ENCODE assay signal across 8 mouse cellular contexts in the genomic region with DNA sequence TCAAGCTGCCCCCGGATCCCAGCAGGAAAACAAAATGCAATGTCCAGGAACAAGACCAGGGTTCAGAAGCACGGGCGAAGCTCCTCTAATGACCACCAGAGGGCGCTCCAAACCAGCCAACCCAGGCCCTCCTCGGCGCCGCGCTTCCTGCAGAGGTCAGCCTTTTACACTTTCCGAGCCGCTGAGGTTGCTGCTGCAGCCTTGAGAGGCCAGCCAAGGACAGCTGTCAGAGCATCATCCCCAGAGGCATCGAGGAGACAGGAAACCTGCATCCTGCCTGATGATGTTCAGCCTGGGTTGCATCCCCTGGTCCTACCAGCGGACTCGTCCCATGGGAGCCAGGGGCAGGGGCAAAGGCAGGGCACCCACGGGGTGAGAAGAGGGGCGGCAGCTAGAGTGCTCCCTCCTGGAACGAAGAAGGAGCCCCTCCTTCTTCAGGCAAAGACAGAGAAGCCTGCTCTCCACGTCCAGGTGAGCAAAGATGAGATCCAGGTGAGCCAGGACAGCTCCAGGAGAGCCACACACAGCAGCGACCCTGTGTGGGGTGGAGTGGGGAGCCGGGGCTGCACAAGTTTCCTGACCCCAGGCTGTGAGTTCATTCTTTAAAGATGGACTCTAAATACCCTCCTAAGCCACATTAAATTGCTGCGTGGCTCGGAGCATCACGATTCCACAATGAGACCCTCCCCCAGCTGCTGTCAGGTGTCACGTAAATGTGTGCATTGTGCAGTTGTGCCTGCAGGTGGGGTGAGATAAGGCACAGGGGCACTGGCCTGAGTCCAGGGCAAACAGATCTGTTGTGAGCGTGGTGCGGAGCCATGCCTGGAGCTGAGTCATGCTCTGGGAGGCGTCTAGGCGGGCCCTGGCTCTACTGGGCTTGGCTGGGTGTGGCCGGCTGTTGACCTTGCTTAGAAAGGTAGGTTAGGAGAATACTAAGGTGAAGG. TPM values are rescaled to one million over a fixed set of nuclear protein-coding genes. Genes with fewer than 3 reads are reported as not detected.
DNase-seq lines count a peak whose midpoint lies in the region; ATAC-seq and TF ChIP-seq lines count a peak whose summit lies in the region.

Gene Arhgap22, plus strand, starts transcription at position 204 of the 944 bp plus-strand sequence.

- WGBS in macrophage (ENCODE audit: missing documents), result 12% methylated on average over 27 of the region's 28 CpGs

- intact Hi-C loops in left cerebral cortex, adult 2 months (cut with DNase I), result loop anchor here (1.0 kb wide), 2 partner anchors 89 to 157 kb away; no protein-coding TSS in a partner anchor

- H3K36me3 ChIP-seq in macrophage (ENCODE audit: inconsistent target), result no peaks in the 10 kb centered on the region

- H3K27ac ChIP-seq in left cerebral cortex, adult 2 months, result peak within 1 kb of the TSS; percentile 76
- H3K27ac ChIP-seq in macrophage, result peak within 1 kb of the TSS; percentile 99

- H3K79me2 ChIP-seq in macrophage (ENCODE audit: inconsistent target), result peaks cover 23% of the 10 kb centered on the region

- peak; percentile 54 for DNase-seq in WW6 (ENCODE audit: low read depth, low spot score)
- DNase-seq in gastrocnemius, adult 8-10 months (ENCODE audit: low spot score in 2 of 2), result peak; percentile 68 to 74
- DNase-seq in hindlimb bud, embryonic 11.5 days (ENCODE audit: extremely low spot score, low read depth, low spot score), result peak; percentile 52
- peak; percentile 85 to 87 for DNase-seq in left cerebral cortex, adult 2 months (ENCODE audit: extremely low spot score in 1 of 2, low spot score in 2 of 2)
- DNase-seq in retina, postnatal 7 days (ENCODE audit: low read depth, low spot score), result peak; percentile 80
- peak; percentile 70 to 79 for DNase-seq in urinary bladder, adult 18-20 months (ENCODE audit: low spot score in 2 of 2)

- peak; percentile 97 for TF ChIP-seq CTCF in left cerebral cortex, adult 2 months (IDR thresholded peaks at IDR 0.05)

- ATAC-seq in common myeloid progenitor, adult 5-6 weeks (replicated peaks; ENCODE audit: low read depth, poor library complexity, severe bottlenecking), result peak; percentile 73

- peak within 1 kb of the TSS; percentile 45 for H3K4me3 ChIP-seq in left cerebral cortex, adult 2 months
- H3K4me3 ChIP-seq in macrophage (ENCODE audit: inconsistent target), result no peak within 1 kb of the TSS

RNA-seq across cellular contexts. Expression of gene Arhgap22, which starts in this region (rescaled TPM):
- 0.09 TPM in 1 of 2 replicates, not detected in the other for total RNA-seq in common myeloid progenitor, adult 5-6 weeks (2017)
- total RNA-seq in gastrocnemius, adult 8-10 months (2022), result 1 to 10 TPM in 1 of 4 experiments, under 1 TPM in 3; 0.27 to 1.3 (median 0.70) TPM
- 10 to 100 TPM; 10.9 to 12.1 TPM for total RNA-seq in left cerebral cortex, adult 2 months (2021)
- total RNA-seq in macrophage (2018; cell fraction: chromatin; rRNA removed), result 100 to 1,000 TPM in 21 of 26 experiments, 10 to 100 TPM in 5; 39.9 to 474 (median 134) TPM
- total RNA-seq in macrophage (2018; cell fraction: cytosol; rRNA removed), result 10 to 100 TPM; 12.0 to 97.5 (median 24.2) TPM
- 100 to 1,000 TPM in 13 of 26 experiments, 10 to 100 TPM in 13; 40.8 to 312 (median 99.3) TPM for total RNA-seq in macrophage (2018; cell fraction: nucleus; rRNA removed)
- 16.5 to 44.1 TPM (median 21.1 TPM) in 3 replicates for polyA plus RNA-seq in macrophage (2018)

Comparison
In these comparisons a context has a peak if more than half of its experiments do, and no peak if none do; other contexts are left out.
1. RNA of gene Arhgap22 (total RNA-seq): 10.9 to 12.1 TPM in left cerebral cortex, adult 2 months; 0.27 to 1.3 TPM in gastrocnemius, adult 8-10 months and 0.09 TPM in common myeloid progenitor, adult 5-6 weeks; every median in the first group is over 4 times any median in the second.
2. Peak in ATAC-seq in common myeloid progenitor, adult 5-6 weeks; RNA of the gene not detected or under 1 TPM.
3. Peak in every context shown above with its lines, with median percentiles within 50 percentile points of each other: DNase-seq.